Mouse (Mus musculus) gastrocnemius, postnatal 10 days (tissue): ENCODE results near the gene Ano1. TPM values are rescaled to one million over a fixed set of nuclear protein-coding genes. Genes with fewer than 3 reads are reported as not detected.

Experiments
- DNase-seq: peaks from one replicate; pipeline ENCODE4 v3.0.0; 2021; ENCODE audit warnings: mixed read lengths
- total RNA-seq, 2 experiments: library from RNA; stranded (reverse); gene quantifications; 2 replicates each; pipeline ENCODE4 v1.2.3; 2021

The Ano1 gene
- total RNA-seq, 2 experiments from 2014 or later: 8.6 to 11.6 TPM

DNA sequence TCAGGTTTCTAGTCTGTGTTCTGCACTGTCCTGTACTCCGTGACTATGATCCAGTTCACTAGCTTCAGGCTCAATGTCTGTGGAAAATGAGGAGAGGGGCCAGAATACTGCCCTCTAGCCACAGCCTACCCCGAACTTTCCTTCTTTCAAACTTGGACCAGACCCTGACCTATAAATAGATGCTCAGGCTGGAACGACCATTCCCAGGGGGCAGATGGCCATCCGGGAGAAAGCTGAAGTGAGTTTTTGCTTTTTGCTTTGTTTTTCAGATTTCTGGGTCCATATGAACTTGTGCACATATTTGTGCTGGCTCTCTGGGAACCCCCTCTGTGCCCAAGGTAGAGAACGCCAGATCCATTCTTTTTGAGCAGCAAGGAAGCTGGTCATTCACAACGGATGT lies 116.9 kb downstream of the Ano1 start:
- no peak for DNase-seq

DNA sequence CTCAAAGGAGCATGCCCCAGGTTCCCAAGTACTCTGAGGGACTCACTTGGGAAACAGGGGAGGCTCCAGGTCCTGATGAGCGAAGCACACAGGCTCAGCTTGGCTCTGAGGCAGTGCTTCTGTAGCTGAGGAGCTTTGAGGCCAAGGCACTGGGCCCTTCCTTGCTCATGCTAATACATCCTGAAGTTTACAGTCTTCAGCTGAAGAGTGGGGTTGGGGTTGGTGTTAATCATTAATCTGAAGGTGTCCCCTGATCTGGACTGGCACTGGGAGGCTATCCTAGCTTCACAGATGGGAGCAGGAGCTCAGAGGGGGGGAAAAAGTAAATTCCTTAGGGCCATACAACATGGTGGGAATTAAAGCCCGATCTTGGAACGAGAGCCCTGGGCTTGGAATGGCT lies 117.3 kb downstream of the Ano1 start:
- DNase-seq: no peak

DNA sequence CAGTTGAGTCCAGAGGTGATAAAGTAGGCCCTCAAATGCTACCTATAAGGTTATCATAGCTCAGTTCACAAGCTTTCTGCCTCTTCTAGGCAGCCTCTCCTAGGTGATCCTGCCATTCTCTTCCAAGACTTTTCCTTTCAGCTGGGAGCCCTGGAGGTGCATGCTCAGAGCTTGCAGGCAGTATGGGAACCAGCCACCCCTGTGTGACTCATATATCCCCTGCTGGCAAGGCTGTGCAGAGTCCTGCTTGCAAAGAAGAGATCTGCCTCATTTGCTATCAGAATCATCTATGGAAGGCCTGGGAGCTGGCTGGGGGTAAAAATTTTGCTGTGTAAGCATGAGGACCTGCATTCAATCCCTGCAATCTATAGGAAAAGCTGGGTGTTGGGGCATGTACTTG lies 119.5 kb downstream of the Ano1 start:
- DNase-seq: no peak

DNA sequence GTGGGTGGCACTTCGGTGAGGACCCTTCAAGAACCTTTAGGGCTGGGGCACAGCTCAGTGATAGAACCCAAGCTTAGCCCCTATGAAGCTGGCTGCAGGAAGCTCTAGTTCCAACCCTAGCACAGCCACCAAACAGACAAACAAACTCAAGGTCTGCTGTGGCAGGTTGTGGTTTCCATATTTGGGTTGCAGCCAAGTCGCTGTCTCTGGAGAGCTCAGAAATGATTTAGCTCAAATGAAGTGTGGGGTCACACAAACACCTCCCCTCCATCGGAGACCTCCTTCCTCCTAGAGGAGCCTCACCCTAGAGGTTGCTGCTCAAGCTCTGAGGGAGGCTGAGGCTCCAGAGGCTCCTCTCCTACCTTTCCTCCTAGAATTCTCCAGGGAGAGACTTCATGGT lies 121.2 kb downstream of the Ano1 start:
- no peak for DNase-seq

GRCm38 (mm10) chr7:144628334-144628915 lies 123.3 kb downstream of the Ano1 start:
- DNase-seq: no peak

DNA sequence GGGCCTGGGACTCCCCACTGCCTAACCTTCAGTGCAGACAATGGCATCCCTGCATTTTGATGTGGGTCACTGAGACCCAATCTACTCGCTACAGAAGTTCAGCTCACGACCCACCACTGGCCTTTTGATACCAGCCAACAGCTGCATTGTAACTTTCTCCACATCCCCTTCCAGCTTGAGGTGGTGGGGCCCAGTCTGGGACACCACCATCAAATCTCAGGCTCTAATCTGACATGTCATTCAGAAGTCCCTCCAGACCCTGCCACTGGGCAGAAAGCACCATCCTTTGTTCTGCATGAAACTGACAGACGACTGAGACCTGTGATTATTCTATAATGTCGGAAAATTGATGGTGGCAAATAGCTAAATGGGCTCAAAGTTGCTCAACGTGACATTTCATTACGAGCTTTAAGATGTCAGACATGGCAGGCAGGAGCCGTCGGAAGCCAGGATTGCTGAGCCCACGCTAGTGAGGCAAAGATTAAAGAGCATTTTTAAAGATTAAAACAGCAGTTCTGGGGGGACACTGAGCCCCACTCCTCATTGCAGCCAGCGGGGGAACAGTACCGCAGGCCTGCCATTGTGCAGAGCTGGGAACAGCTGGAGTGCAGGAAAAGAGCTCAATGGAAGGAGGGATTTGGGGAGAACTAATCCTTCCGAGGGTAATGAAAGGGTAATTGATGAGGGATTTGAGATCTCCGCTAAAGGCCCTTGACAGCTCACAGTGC lies 124.0 kb downstream of the Ano1 start:
- DNase-seq: no peak

DNA sequence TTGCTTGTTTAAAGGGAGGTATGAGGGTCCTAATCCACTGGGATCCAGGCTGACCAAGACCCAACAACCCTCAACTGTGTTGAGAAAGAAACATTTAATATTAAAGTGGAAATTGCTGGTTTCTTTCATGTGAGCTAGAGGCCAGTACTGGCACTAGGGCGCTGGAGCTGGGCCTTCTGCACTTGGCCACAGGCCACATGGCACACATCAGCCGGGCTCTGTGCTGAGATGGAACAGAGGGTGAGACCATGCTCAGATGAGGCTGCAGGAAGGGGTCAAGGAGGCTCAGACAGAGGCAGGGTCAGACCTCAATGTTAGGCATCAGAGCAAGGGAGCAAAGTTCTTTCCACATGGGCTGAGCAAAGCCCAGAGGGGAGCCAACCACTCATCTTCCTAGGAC lies 125.7 kb downstream of the Ano1 start:
- no peak for DNase-seq

DNA sequence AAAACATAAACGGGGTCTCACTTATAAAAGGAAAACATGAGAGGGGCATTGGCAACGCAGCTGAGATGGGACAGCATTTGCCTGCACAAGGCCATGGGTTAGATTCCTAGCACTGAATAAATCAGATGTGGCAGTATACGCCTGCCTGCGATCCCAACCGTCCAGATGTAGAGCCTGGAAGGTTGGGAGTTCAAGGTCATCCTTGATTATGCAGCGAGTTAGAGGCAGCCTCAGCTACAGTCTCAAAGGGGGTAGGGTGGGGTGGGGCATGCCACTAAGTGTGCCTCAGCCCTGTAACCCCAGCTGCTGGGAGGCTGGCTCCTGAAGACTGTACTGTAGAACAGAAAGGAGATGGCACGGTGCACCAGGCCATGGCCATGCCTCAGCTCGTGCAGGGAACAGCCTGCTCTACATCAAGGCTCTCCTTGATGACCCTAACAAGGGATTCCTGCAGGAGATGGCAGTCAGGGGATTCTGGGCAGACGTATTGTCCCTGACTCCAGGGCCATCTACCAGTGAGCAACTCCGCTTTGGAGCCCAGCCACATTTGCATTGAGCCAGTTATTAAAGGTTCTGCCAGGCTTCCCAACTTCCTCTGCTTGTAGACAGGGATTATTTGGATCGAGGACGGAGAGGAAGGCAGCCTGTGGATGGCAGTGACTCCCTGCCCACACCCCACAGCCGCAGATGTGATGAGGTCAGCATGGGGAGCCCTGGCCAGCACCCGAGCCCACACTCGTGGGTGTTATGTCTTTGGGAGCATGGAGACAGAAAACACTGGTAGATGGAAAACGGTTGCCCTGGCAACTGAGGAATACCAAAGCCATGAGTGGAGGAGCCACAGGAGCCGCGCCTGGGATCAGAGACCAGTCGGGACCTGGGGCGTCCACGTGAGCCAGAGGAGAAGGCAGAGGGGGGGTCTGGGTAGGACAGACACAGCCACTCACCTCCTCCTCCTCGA lies 130.8 kb downstream of the Ano1 start:
- no peak for DNase-seq

- no peak for DNase-seq
Measured at GRCm38 (mm10) chr7:144620315-144620714, 131.5 kb downstream of the Ano1 start.

DNA sequence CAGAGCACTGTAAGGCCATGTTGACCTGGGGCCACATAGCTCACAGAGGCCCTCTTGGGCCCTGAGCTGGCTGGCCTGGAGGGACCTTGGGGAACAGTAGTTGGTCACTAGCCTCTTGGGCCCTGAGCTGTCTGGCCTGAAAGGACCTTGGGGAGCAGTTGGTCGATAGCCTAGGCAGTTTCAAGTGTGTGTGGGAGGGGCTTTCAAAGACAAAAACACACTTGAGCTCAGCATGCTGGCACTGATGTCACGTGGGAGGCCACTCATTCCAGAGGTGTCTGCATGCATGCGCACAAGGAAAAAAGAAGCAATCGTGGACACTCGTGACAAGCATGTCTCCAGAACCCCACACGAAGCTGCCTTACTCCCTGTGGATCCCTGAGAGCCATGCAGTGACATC lies 136.4 kb downstream of the Ano1 start:
- no peak for DNase-seq

DNA sequence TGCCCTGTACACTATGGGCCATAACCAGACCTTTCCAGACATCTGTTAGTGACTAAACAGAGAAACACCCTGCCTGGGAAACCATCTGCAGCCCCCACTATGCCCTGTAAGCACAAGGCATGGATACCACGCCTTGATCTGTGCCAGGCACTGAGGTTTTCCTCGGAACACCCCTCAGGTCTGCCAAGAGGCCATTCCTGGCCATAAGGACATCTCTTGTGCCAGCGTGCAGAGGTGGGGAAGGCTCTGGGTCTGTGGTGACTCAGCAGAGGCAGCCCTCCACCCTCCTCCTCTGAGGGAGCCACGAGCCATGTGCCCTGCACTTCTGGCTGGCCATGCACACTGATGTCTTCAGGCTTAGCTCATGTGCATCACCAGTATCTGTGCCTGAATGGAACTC lies 138.9 kb downstream of the Ano1 start:
- DNase-seq: no peak

GRCm38 (mm10) chr7:144612351-144612750 lies 139.4 kb downstream of the Ano1 start:
- DNase-seq: no peak

DNA sequence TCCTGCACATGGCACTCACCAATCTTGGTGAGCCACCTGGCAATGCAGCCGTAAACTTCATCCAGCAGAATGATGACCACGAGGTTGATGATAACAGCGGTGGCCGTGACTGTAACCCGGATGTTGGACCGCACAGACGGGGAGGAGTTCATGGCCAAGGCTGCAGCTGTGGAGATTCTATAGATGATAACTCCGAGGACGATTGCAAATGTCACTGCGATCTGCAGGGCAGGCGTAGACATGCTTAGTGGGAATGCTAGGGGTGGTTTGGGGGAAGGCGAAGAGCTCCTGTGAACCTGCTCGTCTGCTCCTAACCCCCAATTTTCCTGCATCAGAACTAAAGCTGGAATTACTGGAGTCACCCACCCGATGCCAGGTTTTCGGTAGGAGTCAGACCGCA lies 140.2 kb downstream of the Ano1 start:
- no peak for DNase-seq

DNA sequence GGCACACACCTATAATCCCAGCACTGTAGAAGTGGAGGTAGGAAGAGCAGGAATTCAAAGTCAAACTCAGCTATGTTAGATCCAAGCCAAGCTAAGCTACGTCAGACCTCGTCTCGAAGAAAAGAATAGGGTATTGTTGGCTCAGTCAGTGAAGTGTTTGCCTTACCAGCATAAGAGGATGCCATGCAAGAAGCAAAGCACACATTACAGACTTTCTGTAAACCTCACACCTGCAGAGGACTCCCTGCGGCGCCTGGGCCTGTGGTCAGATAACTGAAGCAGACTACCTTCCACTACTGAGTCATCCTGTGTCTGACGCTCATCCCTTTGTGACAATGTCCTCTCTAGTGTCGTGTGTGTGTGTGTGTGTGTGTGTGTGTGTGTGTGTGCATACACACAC lies 142.2 kb downstream of the Ano1 start:
- DNase-seq: no peak

GRCm38 (mm10) chr7:144607862-144608261 lies 143.9 kb downstream of the Ano1 start:
- no peak for DNase-seq

GRCm38 (mm10) chr7:144604735-144605134 lies 147.0 kb downstream of the Ano1 start:
- DNase-seq: no peak

DNA sequence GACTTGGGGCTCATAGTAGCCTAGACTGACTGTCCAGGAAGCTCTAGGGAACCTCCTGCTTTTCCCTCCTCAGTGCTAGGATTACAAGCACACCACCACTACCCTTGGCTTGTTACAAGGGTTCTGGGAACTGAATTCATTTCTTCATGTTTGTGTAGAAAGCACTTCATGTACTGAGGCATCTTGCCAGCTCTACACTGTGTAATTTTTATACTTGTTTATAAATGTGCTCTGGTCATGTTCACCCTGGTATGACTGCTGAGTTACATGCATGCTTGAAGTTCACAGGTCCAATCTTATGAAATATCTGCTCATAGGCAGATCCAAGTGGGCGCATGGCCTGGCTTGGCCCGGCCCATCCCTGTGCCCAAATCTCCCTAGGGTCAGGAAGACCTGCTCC lies 147.5 kb downstream of the Ano1 start:
- no peak for DNase-seq

- DNase-seq: no peak
Measured at GRCm38 (mm10) chr7:144600333-144600900, 151.4 kb downstream of the Ano1 start.

DNA sequence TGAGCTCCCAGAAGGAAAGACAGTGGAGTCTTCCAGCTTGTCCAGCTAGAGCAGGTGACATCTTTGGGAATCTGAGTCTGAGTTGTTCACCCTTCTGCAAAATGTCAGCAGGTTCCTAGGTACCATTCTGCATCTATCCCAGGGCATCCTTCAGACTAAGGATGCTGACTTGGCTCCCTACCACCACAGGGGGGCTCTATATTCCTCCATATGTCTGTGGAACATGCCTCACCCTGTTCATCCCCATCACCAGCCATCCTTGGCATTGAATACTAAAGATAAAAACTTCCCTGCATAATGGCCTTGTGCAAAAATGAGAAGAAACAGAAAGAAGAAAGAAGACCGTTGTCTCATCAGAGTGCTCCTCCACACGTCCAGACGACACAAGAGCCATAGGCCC lies 162.3 kb downstream of the Ano1 start:
- DNase-seq: no peak

GRCm38 (mm10) chr7:144587291-144587690 lies 164.5 kb downstream of the Ano1 start:
- no peak for DNase-seq

DNA sequence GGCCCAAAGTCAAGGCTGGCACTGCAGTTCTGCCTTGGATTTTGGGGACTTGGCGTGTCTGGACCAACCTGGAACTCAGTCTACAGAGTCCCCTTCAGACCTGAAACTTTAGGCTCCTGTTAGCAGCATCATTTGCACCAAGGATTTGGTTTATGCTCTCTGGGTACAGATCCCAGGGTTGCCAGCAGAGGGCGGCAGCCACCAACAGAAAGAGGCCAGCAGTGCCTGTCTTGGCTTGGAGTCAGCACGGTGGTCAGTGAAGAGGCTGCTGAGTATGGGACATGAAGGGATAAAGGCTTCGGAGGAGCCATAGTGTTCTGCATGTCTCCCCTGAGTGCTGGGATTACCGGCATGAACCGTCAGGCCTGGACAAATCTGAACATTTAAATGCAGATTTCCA lies 166.1 kb downstream of the Ano1 start:
- peak; percentile 84 for DNase-seq

DNA sequence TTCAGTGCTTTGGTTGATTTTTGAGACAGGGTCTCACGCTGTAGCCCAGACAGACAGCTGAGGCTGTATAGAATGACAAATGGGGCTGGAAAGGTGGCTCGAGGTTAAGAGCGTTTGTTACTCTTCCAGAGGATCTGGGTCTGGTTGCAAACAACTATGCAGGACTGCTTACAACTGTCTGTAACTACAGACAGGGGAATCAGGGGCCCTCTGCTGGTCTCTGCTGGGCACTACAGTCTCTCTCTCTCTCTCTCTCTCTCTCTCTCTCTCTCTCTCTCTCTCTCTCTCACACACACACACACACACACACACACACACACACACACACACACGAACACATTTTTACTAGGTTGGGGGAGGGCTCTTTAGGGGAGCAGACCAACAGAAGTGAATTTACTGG lies 168.2 kb downstream of the Ano1 start:
- DNase-seq: peak; percentile 41
